Mouse (Mus musculus) lung, adult 2 months (tissue): Measurements from ENCODE around the gene 4930432M17Rik. TPM values are rescaled to one million over a fixed set of nuclear protein-coding genes. Genes with fewer than 3 reads are reported as not detected.

Experiments used
- DNase-seq: peaks from one replicate; pipeline ENCODE4 v3.0.0; 2022
- H3K4me1 ChIP-seq: fragments of 200-500 bp; 2 replicates; pipeline ENCODE4 v1.6.1; 2011; ENCODE audit warnings: low read length; ENCODE audit not compliant: control insufficient read depth, insufficient read depth
- H3K4me3 ChIP-seq: fragments of 200-500 bp; replicated peaks from 2 replicates; pipeline ENCODE3; 2011; ENCODE audit warnings: low read depth, mild to moderate bottlenecking, control low read depth, low read length; ENCODE audit errors: extremely low read depth
- CTCF ChIP-seq: fragments of 200-500 bp; IDR thresholded peaks from 2 replicates; pipeline ENCODE4 v1.5.1; 2011; ENCODE audit warnings: mild to moderate bottlenecking, low read length, control low read depth; ENCODE audit not compliant: insufficient read depth
- POLR2A ChIP-seq: fragments of 200-500 bp; IDR thresholded peaks from 2 replicates; pipeline ENCODE4 v1.6.1; 2011; ENCODE audit warnings: low read depth, mild to moderate bottlenecking, control low read depth, low read length, borderline replicate concordance; ENCODE audit errors: extremely low read depth
- WGBS: fragments of 180-500 bp; shearing (Covaris S2); methylation state at CpG from one replicate; pipeline ENCODE4 v1.1.7; 2018; 5-methylcytosine and 5-hydroxymethylcytosine counted together
- polyA plus RNA-seq: library from polyadenylated mRNA; depleted of rRNA; stranded (reverse); fragments of >200 nt; gene quantifications from 2 replicates; pipeline ENCODE4 v1.2.3, GENCODE M21; 2012

The 4930432M17Rik gene
- polyA plus RNA-seq, 1 experiment: not detected

DNA sequence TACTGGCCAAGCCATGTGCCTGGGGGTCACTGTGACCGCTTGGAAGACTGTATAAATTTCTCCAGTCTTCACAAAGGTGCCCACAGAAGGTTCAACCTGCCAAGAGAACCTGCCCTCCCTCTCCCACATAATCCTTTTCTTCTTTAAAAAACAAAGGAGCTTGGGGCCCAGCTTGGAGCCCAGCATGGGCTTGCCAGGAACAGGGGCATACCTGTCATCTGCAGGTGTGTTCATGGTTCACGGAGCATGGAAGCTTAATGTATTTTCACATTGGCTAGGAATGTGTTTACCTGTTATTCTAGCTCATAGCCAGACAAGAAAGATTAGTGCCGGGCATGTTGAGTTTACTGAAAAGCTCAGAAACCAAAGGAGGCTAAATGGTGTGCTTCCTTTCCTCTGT lies 32.3 kb upstream of the 4930432M17Rik start:
- WGBS: 87% methylated on average over 3 of the region's 3 CpGs
- no peak for DNase-seq
- TF ChIP-seq CTCF: no peak
- TF ChIP-seq POLR2A: no peak
- peaks cover 5% of the 10 kb centered on the region for H3K4me1 ChIP-seq
- H3K4me3 ChIP-seq: no peak overlapping the region

DNA sequence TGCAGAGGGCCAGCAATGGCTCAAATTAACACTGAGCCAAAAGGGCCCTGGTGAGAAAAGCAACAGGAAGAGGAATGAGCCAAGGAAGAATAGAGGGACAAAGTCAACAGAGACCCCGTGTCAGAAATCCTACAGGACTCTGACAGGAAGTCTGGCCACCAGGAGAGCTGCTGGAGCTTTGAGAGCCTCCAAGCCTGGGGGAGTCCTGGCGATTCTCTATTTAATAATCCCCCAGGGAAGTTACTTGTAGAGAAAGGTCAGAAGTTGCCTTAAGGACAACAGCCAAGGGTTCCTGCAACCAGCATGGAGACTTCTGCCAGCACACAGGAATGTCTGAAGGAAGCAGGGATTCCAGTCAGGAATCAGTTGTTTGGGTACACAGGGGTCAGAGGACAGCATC lies 30.0 kb upstream of the 4930432M17Rik start:
- Histone ChIP-seq H3K4me1 (peaks cover 5% of the 10 kb centered on the region), H3K4me3 (no peak overlapping the region)
- no peak for DNase-seq
- TF ChIP-seq CTCF: no peak
- TF ChIP-seq POLR2A: no peak
- WGBS: 32% methylated on average over 2 of the region's 2 CpGs

DNA sequence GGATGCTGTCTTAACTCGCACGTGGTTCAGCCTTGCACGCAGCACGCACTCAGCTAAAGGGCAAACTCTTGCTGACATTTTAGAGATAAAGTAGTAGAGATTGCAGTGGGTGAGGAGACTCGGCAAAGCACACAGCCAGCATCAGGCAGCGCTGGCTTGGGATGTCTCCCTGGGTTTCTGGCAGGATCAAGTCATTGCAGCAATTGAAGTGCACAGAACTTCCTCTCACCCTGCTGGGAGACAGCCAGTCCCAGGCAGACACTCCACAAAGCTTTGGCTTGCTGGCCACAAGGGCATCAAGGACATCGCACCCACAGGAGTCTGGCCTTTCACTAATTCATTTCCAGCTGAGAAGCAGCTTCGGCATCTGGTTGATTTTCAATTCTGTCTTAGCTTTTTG lies 27.3 kb upstream of the 4930432M17Rik start:
- DNase-seq: no peak
- no peak for TF ChIP-seq CTCF
- no peak for TF ChIP-seq POLR2A
- Histone ChIP-seq H3K4me1 (no peaks in the 10 kb centered on the region), H3K4me3 (no peak overlapping the region)
- 48% methylated on average over 8 of the region's 8 CpGs for WGBS

DNA sequence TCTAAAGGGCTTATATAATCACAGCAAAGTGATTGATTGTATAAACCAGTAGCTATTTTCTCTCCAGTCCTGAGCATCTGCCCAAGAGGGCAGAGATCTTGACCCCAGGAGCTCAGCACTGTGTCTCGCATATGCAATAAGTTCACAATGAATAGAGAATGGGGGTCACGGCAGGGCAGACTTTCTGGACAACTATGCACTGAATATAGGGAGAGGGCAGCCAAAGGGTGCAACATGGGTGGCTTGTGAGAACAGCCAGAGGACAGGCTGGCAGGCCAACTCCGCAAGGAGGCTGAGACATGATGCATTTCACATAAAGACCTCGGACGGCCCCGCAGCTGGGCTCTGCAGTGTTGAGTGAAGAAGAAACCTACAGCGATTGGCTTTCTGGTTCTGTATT lies 25.1 kb upstream of the 4930432M17Rik start:
- no peak for TF ChIP-seq POLR2A
- TF ChIP-seq CTCF: no peak
- 70% methylated on average over 7 of the region's 7 CpGs for WGBS
- Histone ChIP-seq H3K4me3 (no peak overlapping the region), H3K4me1 (peaks cover 4% of the 10 kb centered on the region)
- no peak for DNase-seq

DNA sequence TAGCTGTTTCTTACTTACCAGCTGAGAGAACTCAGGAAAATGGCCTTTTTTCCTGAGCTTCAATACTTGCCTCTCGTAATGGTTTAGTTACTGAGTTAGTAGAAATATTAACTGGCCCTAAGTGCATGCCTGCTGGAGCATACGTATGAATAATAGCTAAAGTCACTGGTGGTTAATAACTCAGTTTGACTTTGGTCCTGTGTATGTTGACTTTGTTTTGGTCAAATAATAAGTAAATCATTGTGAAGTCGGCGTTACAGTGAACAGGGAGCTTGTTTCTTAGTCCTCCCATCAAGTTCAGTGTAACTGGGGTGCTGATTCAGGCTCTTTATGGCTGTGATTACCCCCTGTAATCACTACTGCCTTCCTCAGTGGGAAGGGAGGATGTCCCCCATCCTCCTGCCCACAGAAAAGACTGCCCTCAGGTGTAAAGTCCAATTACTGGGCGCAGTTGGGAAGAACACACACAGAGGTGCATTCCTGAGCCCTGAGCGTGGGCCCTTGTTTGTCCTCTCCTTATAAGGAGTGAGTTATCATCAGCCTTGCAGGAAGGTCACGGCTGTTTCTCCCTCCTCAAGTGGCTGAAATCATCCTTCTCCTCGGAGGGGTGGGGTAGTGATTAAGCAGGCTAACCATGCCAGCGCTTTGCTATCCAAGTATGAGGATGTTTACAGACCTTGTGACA lies 24.1 kb upstream of the 4930432M17Rik start:
- no peak for DNase-seq
- Histone ChIP-seq H3K4me3 (no peak overlapping the region), H3K4me1 (peaks cover 4% of the 10 kb centered on the region)
- TF ChIP-seq POLR2A (no peak), CTCF (no peak)
- 51% methylated on average over 9 of the region's 9 CpGs for WGBS

DNA sequence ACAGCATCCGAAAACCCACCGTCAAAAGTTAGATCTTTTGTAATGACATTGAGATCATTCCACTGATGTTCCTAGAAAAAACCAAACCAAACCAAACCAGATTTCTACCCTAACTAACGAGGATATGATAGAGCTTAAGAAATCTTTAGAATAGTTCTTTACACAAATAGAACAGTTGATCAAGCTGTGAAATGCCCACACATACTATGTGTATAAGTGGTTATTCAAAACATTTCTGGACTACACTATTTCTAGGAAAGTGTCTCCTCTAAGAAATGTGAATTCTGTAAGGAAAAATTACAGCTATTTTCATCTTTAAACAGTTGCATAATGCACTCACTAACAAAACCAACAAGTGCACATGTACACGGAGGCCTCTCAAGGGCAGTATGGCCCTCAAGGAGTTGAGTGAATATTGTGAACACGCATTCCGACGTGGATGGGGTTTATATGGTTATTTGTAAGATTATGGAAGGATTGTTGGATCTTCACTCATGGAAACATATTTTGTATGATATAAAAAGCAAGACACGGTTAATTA lies 22.3 kb upstream of the 4930432M17Rik start:
- TF ChIP-seq CTCF: no peak
- TF ChIP-seq POLR2A: no peak
- H3K4me1 ChIP-seq: peaks cover 4% of the 10 kb centered on the region
- no peak for DNase-seq
- H3K4me3 ChIP-seq: no peak overlapping the region
- 71% methylated on average over 8 of the region's 8 CpGs for WGBS

DNA sequence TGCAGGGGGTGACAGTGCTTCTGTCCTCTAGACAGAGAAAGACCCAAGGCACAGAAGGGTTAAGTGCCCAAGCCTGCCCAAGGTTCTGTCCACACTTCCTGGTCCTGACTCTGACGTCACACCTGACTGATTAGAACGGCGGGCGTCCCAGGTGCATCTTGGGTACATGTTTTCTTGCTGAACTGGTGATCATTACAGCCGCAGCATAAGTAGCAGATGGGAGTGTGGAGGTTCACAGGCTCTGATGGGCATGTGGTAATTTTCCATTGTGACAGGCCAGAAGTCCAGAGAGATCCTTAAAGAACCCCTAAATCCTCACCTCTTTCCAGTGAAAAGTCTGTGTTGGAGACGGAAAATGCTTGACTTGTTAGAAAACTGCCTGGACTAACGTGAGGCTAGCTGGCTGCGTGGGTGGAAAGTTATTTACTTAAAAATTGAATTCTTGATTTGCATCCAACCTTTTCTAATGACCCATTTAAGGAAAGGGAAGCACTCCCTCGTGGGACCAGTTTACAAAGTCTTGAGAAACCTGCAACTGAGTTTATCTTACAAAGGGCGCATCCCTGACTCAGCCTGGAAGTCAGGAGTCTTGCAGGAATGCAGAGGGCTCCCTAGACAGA lies 20.4 kb upstream of the 4930432M17Rik start:
- 22% methylated on average over 10 of the region's 10 CpGs for WGBS
- peaks cover 4% of the 10 kb centered on the region for H3K4me1 ChIP-seq
- H3K4me3 ChIP-seq: no peak overlapping the region
- DNase-seq: no peak
- TF ChIP-seq POLR2A (no peak), CTCF (no peak)

DNA sequence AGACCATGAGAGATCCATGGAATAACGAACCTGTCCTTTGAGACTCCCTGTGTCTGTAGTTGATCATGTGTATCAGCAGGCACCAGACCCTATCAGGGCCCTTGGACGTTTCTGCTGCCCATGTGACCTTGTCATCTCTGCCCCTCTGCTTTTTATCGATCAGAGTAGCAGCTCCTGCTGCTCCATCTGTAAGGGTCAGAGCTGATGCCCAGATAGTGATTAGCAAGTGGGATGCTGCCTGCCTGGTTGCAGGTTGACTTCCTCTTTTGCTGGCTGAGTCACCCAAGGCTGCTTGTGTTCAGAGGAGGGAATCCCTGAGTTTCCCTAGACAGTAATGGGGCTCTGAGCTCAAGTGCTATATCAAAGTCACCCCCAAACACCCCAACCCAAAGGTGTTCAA lies 18.9 kb upstream of the 4930432M17Rik start:
- WGBS: 68% methylated on average over 3 of the region's 3 CpGs
- H3K4me1 ChIP-seq: peaks cover 4% of the 10 kb centered on the region
- no peak overlapping the region for H3K4me3 ChIP-seq
- TF ChIP-seq POLR2A (no peak), CTCF (no peak)
- DNase-seq: no peak

DNA sequence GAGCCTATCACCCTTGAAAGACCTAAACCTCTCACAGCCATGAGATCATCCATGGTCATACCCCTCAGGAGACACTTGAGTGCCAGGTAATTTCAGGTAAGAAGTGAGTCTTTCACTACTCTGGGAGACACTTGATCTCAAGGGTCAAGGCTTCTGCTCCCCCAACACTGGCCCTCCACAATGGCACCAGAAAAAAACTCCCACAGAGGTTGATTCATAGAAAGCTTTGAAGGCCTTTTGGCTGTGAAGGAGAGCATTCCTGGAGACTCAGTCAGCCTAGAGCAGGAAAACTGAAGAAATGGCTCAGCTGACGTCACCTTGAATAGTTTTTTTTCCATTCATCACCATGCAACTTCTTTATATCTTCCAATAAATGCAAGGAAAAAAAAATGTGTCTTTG lies 18.4 kb upstream of the 4930432M17Rik start:
- peaks cover 4% of the 10 kb centered on the region for H3K4me1 ChIP-seq
- no peak overlapping the region for H3K4me3 ChIP-seq
- no peak for DNase-seq
- TF ChIP-seq POLR2A (no peak), CTCF (no peak)
- 70% methylated on average over 1 of the region's 1 CpGs for WGBS

DNA sequence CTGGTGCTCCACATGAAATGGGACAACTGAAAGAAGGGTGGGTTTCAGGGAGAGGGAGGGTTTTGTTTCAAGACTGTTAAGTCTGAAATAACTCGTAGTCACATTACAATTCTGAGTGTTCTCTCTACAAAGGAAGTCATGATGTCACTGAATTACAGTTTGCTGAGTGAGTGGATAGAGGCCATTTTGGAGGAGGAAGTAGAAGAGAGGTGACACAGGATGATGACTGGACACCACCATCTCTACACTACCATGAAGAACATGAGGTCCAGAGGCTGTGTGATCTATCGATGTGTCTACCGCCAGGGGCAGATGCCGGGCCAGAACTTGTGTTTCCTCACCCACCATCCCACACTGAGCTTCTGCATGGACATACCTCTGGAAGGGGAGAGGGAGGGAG lies 13.6 kb upstream of the 4930432M17Rik start:
- DNase-seq: no peak
- no peak overlapping the region for H3K4me3 ChIP-seq
- TF ChIP-seq POLR2A (no peak), CTCF (no peak)
- WGBS: 93% methylated on average over 4 of the region's 4 CpGs
- H3K4me1 ChIP-seq: no peaks in the 10 kb centered on the region
